Mouse (Mus musculus): ENCODE measurements around the gene Cdrt4. TPM values are rescaled to one million over a fixed set of nuclear protein-coding genes. Genes with fewer than 3 reads are reported as not detected.

Cdrt4 gene
- polyA plus RNA-seq, 1 experiment, result 374 TPM

DNA sequence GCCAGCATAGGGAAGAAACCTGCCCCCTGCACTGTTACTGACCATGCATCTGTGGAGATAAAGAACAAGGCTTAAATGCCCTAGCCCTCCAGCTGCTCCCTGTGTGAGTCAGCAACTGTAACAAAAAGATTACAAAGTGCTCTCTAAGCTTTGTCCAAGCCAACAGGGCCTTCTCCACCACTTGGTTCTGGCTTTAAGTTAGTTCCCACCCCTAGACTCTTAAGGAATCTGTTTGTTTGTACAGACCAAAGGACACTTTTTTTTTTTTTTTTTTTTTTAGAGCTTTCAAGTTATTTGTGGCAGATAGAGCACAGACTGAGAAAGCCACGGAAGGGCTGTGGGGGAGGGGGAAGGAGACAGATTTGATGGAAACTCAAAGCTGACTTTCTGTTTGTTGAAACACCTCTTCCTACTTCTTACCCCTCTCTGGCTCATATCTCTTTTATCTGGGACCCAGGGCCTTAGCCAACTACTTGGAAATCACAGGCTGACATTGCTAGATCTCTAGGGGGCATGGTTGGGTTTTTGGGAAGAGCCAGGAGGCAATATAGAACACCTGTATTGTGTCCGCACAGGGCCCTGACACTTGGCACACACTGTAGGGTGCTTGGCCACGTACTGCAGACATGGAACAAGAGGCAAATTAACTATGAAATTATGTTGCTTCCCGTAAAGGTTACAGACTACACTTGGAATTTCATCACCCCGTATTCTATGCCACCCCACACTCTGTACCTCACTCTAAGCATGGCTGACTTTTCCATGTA is 44.9 kb downstream of the Cdrt4 start:
- H3K27ac ChIP-seq (ENCODE audit: control insufficient read depth, insufficient read depth, low read depth, low read length), result no peak overlapping the region
- peaks cover 6% of the 10 kb centered on the region for H3K4me1 ChIP-seq (ENCODE audit: control insufficient read depth, insufficient read depth, low read length)
- TF ChIP-seq POLR2A (IDR thresholded peaks at IDR 0.05; ENCODE audit: control insufficient read depth, low read depth, low read length) (no peak), CTCF (IDR thresholded peaks at IDR 0.05; ENCODE audit: control insufficient read depth, insufficient read depth, insufficient replicate concordance, low read depth, low read length) (no peak)

DNA sequence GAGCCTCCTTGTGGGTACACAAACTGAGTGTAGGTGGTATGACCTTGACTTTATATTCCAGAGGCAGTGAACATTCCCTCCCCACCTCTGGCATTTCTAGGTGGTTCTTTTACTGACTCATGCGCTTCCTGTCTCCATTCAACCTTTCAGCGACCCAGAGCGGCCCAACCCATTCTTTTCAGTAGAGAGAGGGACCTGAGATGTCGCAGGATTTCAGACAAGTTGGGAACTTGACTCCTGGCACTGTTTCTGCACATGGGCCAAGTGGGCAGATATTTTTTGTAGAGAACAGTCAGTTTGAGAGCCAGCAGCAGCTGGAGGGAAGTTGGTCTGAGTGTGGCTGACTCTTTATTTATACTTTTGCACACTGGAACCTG is 45.5 kb downstream of the Cdrt4 start:
- H3K27ac ChIP-seq (ENCODE audit: control insufficient read depth, insufficient read depth, low read depth, low read length), result no peak overlapping the region
- H3K36me3 ChIP-seq (ENCODE audit: control insufficient read depth, insufficient read depth, low read length), result no peaks in the 10 kb centered on the region
- TF ChIP-seq POLR2A (IDR thresholded peaks at IDR 0.05; ENCODE audit: control insufficient read depth, low read depth, low read length) (no peak), CTCF (IDR thresholded peaks at IDR 0.05; ENCODE audit: control insufficient read depth, insufficient read depth, insufficient replicate concordance, low read depth, low read length) (no peak)
- H3K4me1 ChIP-seq (ENCODE audit: control insufficient read depth, insufficient read depth, low read length), result peaks cover 6% of the 10 kb centered on the region
- no peak overlapping the region for H3K4me3 ChIP-seq (ENCODE audit: control insufficient read depth, low read depth, low read length)
- H3K27me3 ChIP-seq (ENCODE audit: control insufficient read depth, insufficient read depth, low read length), result no peaks in the 10 kb centered on the region

More for the DNA sequence above, 44.9 kb downstream of the Cdrt4 start:
- no peaks in the 10 kb centered on the region for H3K36me3 ChIP-seq (ENCODE audit: control insufficient read depth, insufficient read depth, low read length)
- H3K27me3 ChIP-seq (ENCODE audit: control insufficient read depth, insufficient read depth, low read length), result no peaks in the 10 kb centered on the region
- H3K4me3 ChIP-seq (ENCODE audit: control insufficient read depth, low read depth, low read length), result no peak overlapping the region

DNA sequence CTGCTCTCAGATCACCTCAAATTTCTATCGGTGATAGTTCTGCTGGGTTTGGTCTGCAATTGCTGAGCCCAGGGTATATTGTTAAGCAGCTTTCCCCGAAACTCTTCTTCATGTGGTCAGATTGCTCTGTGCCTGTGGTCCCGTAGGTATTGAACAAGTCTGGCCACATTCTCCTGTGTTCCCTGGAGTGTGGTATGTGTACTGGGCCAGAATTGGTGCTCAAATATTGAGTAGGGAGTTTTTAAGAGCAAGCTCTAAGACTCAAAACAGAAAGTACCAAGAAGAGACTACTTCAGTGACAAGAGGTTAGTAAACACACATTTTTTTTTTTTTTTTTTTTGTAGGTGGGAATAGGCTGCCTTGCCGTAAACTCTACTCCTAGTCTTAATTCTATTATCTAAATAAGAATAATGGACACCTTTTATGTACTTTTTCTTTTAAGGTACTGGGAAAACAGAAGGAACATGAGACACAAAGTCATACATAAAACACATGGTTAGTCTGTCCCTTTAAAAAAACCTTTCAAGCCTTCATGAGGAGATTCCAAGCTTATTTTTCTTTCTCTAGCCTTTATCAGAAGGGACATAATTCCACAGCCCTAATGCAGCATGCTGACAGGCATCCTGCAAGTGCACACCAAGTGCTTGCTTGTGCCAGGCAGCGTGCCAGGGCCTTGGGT is 46.2 kb downstream of the Cdrt4 start:
- Histone ChIP-seq H3K27me3 (ENCODE audit: control insufficient read depth, insufficient read depth, low read length) (no peaks in the 10 kb centered on the region), H3K27ac (ENCODE audit: control insufficient read depth, insufficient read depth, low read depth, low read length) (peak overlapping the region; percentile 3), H3K4me1 (ENCODE audit: control insufficient read depth, insufficient read depth, low read length) (peaks cover 6% of the 10 kb centered on the region), H3K4me3 (ENCODE audit: control insufficient read depth, low read depth, low read length) (no peak overlapping the region), H3K36me3 (ENCODE audit: control insufficient read depth, insufficient read depth, low read length) (no peaks in the 10 kb centered on the region)
- TF ChIP-seq CTCF (IDR thresholded peaks at IDR 0.05; ENCODE audit: control insufficient read depth, insufficient read depth, insufficient replicate concordance, low read depth, low read length) (no peak), POLR2A (IDR thresholded peaks at IDR 0.05; ENCODE audit: control insufficient read depth, low read depth, low read length) (no peak)

DNA sequence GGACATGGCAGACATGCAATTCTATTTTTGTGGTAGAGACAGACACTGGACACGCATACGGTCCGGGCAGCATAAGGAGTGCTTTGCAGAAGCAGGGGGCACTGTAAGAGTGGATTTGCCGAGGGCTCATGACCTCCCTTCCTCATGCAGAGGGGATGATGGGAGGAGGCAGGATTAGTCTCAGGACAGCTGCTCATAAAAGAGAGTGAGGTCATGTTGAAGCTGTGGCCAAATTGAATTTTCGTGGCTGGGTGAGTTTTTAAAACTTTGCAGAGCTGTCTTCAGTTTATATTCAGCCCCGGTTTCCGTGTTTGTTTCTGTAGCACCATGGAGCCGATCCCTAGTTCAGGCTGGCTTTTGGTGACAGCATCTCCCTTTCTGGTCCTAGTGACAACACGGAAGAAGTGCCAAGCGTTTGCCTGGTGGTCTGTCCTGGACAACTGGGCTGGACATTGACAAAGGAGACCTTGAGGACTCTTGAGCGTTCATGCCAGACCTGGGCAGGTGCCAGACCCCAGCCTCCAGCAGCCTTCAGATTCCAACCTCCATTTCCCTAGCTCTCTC is 46.8 kb downstream of the Cdrt4 start:
- peak overlapping the region; percentile 3 for H3K27ac ChIP-seq (ENCODE audit: control insufficient read depth, insufficient read depth, low read depth, low read length)
- H3K36me3 ChIP-seq (ENCODE audit: control insufficient read depth, insufficient read depth, low read length), result no peaks in the 10 kb centered on the region
- peaks cover 6% of the 10 kb centered on the region for H3K4me1 ChIP-seq (ENCODE audit: control insufficient read depth, insufficient read depth, low read length)
- TF ChIP-seq POLR2A (IDR thresholded peaks at IDR 0.05; ENCODE audit: control insufficient read depth, low read depth, low read length), result no peak
- TF ChIP-seq CTCF (IDR thresholded peaks at IDR 0.05; ENCODE audit: control insufficient read depth, insufficient read depth, insufficient replicate concordance, low read depth, low read length), result no peak
- no peak overlapping the region for H3K4me3 ChIP-seq (ENCODE audit: control insufficient read depth, low read depth, low read length)
- H3K27me3 ChIP-seq (ENCODE audit: control insufficient read depth, insufficient read depth, low read length), result no peaks in the 10 kb centered on the region

DNA sequence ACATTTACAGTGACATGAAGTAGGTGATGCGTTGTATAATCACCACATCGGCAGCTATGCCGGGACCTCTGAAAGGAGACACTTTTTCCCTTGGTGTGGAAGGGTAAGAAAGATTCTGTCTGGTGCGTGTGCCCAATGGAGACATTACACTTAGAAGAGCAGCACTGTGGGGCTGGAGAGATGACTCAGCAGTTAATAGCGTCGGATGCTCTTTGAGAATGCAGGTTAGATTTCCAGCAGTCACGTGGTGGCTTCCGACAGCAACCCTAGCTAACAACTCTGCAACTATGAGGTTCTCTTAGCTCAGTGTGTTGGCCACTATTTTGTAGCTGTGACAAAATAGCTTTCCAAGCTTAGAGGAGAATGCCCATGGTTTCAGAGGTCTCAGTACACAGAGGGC is 49.1 kb downstream of the Cdrt4 start:
- Histone ChIP-seq H3K27me3 (ENCODE audit: control insufficient read depth, insufficient read depth, low read length) (no peaks in the 10 kb centered on the region), H3K4me3 (ENCODE audit: control insufficient read depth, low read depth, low read length) (no peak overlapping the region), H3K36me3 (ENCODE audit: control insufficient read depth, insufficient read depth, low read length) (no peaks in the 10 kb centered on the region), H3K27ac (ENCODE audit: control insufficient read depth, insufficient read depth, low read depth, low read length) (no peak overlapping the region), H3K4me1 (ENCODE audit: control insufficient read depth, insufficient read depth, low read length) (peaks cover 6% of the 10 kb centered on the region)
- TF ChIP-seq POLR2A (IDR thresholded peaks at IDR 0.05; ENCODE audit: control insufficient read depth, low read depth, low read length) (no peak), CTCF (IDR thresholded peaks at IDR 0.05; ENCODE audit: control insufficient read depth, insufficient read depth, insufficient replicate concordance, low read depth, low read length) (no peak)

DNA sequence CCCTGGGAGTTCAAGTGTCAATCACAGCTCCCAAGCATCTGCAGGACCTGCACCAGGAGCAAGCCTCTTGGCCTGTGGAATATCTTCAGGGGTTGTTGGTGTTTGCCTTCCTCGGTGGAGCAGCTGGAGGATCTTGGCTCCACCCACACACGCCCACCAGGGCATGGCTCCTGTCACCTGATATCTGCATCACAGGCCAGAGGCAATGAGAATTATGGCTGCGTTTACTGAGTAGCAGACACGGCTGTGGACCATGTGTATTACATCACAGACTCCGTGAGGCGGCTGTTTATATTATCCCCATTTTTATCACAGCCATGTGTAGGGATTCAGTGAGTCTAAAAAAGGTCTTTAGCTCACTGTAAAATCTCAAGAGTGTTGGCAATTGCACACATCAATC is 53.6 kb downstream of the Cdrt4 start:
- Histone ChIP-seq H3K4me1 (ENCODE audit: control insufficient read depth, insufficient read depth, low read length) (peaks cover 1% of the 10 kb centered on the region), H3K36me3 (ENCODE audit: control insufficient read depth, insufficient read depth, low read length) (no peaks in the 10 kb centered on the region), H3K27ac (ENCODE audit: control insufficient read depth, insufficient read depth, low read depth, low read length) (no peak overlapping the region), H3K27me3 (ENCODE audit: control insufficient read depth, insufficient read depth, low read length) (no peaks in the 10 kb centered on the region), H3K4me3 (ENCODE audit: control insufficient read depth, low read depth, low read length) (peak overlapping the region; percentile 53)
- TF ChIP-seq POLR2A (IDR thresholded peaks at IDR 0.05; ENCODE audit: control insufficient read depth, low read depth, low read length), result no peak
- TF ChIP-seq CTCF (IDR thresholded peaks at IDR 0.05; ENCODE audit: control insufficient read depth, insufficient read depth, insufficient replicate concordance, low read depth, low read length), result no peak

DNA sequence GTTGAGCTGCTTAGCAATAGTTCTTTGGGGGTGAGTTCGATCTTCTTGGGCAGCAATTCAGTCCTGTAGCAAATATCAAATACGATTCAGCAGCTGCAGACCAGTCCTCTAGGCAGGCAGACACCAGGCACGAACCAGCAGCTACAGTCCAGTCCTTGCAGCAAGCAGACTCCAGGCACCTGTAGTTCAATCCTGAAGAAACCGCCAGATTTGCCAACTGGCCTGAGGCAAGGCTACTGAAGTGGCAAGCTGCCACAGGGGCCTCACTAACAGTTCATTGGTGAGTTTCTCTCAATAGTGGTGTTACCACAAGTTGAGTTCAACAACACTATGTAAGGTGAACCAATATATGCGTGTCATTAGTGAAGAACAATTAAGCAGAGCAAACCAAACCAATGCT is 56.4 kb downstream of the Cdrt4 start:
- H3K4me3 ChIP-seq (ENCODE audit: control insufficient read depth, low read depth, low read length), result no peak overlapping the region
- no peaks in the 10 kb centered on the region for H3K27me3 ChIP-seq (ENCODE audit: control insufficient read depth, insufficient read depth, low read length)
- no peaks in the 10 kb centered on the region; the same call in 1 of the 2 replicates for H3K4me1 ChIP-seq (ENCODE audit: control insufficient read depth, insufficient read depth, low read length)
- no peaks in the 10 kb centered on the region for H3K36me3 ChIP-seq (ENCODE audit: control insufficient read depth, insufficient read depth, low read length)
- TF ChIP-seq POLR2A (IDR thresholded peaks at IDR 0.05; ENCODE audit: control insufficient read depth, low read depth, low read length) (no peak), CTCF (IDR thresholded peaks at IDR 0.05; ENCODE audit: control insufficient read depth, insufficient read depth, insufficient replicate concordance, low read depth, low read length) (no peak)
- no peak overlapping the region for H3K27ac ChIP-seq (ENCODE audit: control insufficient read depth, insufficient read depth, low read depth, low read length)

All from testis, adult 2 months (tissue).